Mouse (Mus musculus) lung, postnatal 0 days (tissue): ENCODE data around the gene Topbp1.

Experiments used
- CTCF ChIP-seq: IDR thresholded peaks from 2 replicates; pipeline ENCODE4 v1.5.1; 2016; ENCODE audit warnings: antibody characterized with exemption, mild to moderate bottlenecking
- EP300 ChIP-seq: IDR thresholded peaks from 2 replicates; pipeline ENCODE4 v1.6.1; 2016; ENCODE audit warnings: antibody characterized with exemption, mild to moderate bottlenecking, control low read depth

DNA sequence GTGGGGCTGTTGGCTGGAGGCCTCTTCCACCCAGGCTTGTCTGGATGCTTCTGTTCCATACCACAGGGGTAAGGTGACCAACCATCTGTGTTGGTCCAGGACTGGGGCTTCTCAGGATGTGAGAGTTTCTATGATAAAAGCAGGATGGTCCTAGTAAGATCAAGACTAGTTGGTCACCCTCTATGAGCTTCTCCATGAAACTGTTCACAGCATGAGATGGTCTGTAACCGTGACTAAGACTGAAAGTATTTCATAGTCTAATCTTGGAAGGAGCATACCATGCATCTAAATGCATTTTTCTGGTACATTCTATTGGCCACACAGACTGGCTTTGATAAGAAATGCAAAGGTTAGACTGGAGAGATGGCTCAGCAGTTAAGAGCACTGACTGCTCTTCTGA lies 78.6 kb downstream of the Topbp1 start:
- TF ChIP-seq CTCF, result no peak
- TF ChIP-seq EP300, result no peak
